Mouse (Mus musculus) cerebellum, adult 9-10 months (tissue): ENCODE data around the gene Rab44.
"Not testable (repeated sequence)": the region's sequence is repeated elsewhere in the genome, so short reads cannot be mapped to it uniquely, and the experiment has no call there.

ENCODE experiments used
- DNase-seq: peaks from one replicate; pipeline ENCODE4 v3.0.0; 2022

Rab44 gene

GRCm38 (mm10) chr17:29113591-29114352 lies at the start of gene Rab44:
Gene Rab44 (plus strand): TSS chr17:29114145.
- DNase-seq = no peak

- no peak for DNase-seq
Observed at GRCm38 (mm10) chr17:29065245-29065940, 48.6 kb upstream of the Rab44 start.

DNA sequence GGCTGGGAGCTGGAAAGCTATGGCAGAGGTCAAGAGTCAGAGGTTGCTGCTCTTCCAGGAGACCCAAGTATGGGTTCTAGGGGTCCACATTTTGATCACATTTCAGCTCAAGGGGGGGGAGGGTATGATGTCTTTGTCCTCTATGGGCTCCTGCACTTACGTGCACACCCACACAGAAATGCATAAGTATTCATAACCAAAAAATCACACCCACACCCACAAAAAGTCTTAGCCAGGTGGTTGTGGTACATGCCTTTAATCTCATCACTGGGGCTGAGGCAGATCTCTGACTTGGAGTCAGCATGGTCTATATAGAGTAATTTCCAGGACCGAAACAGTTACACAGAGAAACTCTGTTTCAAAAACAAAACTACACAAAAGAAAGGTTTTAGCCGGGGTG lies 48.0 kb upstream of the Rab44 start:
- no peak for DNase-seq

DNA sequence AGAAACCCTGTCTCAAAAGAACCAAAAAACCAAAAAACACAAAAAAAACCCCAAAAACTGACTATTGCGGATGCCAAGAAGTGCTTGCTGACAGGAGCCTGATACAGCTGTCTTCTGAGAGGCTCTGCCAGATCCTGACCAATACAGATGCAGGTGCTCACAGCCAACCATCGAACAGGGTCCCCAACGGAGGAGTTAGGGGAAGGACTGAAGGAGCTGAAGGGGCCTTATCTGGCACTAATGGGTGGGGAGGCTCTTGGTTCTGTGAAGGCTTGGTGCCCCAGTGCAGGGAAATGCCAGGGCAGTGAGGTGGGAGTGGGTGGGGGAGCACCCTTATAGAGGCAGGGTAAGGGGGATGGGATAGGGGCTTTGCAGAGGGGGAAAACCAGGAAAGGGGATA lies 46.5 kb upstream of the Rab44 start:
- DNase-seq = not testable (repeated sequence)

DNA sequence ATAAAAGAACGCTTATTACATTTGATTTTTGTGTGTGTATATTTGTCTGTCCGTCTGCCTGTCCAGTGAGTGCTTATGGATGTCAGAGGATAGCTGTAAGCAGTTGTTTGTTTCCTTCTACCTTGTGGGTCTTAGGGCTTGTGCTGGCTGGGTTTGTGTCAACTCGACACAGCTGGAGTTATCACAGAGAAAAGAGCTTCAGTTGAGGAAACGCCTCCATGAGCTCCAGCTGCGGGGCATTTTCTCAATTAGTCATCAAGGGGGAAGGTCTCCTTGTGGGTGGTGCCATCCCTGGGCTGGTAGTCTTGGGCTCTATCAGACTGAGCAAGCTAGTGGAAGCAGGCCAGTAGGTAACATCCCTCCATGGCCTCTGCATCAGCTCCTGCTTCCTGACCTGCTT lies 46.1 kb upstream of the Rab44 start:
- no peak for DNase-seq

DNA sequence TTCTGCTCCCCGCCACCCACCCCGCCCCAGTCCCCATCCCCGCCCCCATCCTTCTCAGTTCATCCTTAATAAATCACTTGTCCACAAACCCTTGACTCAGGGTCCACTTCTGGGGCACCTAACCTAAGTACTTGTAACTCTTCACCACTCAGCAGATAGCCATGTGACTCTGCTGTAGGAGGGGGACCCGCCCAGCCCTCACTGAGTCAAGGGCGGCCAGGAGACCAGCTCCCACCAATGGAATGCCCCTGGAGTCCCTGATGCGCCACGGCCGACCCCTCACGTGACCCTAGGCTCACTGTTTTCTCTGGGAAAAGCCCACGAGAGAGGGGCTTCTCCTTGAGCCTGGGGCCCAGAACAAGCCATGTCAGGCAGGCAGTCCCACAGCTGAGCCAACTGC lies 44.9 kb upstream of the Rab44 start:
- DNase-seq = no peak

DNA sequence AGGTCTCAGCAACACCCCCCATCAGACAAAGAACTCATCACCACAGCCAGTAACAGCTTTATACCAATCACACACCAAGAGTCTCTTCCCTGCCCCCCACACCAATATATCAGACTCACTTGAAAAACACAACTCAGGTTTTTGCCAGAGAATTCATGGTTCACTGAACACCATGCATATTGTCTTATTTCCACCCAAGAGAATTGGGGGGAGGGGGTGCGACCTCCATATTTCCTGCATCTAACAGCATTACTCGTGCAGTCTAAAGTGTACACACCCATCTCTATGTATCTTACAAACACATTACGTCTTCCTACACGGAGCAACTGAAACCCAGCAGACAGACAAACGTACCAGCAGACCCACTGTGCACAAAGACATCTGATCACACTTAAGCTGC lies 42.1 kb upstream of the Rab44 start:
- no peak for DNase-seq

DNA sequence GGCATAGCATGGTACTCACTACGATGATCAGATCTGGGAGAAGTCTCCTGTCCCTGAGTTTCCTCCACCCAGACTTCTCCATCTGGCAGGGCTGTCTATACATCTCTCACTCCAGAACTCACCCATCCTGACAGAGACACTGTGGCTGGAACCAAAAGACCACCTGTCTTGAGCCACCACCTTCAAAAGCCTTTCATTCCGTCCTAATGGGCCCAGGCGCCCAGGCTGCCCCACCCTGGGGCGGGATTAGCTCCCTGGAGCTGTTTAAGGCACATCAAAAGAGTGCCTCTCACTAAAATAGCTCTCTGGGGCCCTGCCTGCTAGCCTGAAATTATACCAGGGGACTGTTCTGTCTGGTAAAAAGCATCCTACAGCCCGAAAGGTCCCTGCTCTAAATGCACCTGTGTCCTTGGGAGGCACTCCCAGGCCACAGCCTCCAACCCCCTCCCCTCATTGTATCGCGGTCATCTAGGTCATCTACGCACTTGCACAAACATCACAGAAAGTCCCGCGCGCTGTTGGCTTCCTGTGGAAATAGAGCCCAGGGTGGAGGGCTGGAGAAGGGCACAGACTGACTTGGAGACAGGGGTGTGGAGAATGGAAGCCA lies 41.1 kb upstream of the Rab44 start:
- no peak for DNase-seq

DNA sequence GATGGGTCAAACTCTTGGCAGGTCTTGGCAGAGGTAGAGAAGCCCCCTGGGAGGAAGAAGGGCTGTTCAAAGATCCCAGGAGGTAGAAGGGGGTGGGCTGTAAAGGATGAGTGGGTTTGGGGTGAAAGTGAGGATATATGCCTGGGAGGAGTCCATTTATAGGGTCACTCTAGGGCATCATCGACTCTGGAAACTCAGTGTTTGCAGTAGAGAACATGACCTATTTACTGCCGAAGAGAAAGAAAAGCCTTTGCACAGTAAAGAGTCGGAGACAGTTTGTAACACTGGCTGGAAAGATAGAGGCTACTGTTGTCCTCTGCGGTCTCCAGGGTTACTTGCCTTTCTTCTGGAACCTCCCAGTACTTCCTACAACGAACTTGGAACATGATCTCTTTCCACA lies 40.6 kb upstream of the Rab44 start:
- DNase-seq = no peak

GRCm38 (mm10) chr17:29074085-29074484 lies 39.9 kb upstream of the Rab44 start:
- DNase-seq = no peak

DNA sequence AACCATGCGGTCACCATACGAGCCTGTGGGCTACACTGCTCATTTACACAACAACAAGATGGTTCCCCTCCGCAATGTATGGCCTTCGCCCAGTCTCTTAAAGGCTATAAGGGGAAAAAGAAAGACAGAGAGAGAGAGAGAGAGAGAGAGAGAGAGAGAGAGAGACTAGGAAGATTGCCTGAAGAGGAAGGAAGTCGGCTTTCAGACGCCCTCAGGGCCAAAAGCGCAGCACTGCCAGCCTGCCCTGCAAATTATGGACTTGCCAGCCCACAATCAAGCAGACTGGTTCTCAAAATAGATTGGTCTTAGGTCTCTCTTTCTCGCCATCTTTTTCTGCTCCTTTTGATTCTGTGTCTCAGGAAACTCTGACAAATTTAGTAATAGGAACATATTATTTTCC lies 37.7 kb upstream of the Rab44 start:
- DNase-seq = no peak

DNA sequence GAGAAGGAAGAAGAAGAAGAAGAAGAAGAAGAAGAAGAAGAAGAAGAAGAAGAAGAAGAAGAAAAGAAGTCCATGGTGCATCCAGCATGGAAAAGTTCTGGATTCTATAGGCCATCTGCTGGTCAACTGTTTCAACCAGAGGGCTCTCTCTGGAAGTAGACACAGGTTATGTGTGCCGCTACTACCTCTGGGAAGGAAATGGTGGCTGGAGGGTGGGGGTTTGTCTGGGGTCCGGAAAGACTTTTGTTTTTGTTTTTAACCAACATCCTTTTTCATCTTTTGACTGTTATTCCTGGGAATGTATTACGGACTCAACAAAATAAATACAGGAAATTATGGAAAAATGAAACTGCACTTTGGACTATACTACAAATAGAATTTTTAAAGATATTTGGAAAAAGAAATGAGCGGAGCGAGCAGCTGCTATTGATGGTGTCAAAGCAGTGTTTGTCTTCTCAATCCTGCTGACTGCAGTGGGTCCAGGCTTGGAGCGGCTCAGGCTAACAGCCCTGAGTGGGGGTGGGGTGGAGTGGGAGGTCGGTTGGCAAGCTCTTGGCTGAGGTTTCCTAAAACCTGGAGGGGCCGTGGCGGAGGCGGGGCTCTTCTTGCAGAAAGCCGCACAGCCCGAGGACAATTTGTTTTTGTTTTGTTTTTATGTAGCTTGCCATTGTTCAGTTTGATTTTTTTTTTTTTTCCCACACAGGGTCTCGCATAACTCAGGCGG lies 36.0 kb upstream of the Rab44 start:
- DNase-seq = no peak

- no peak for DNase-seq
Observed at GRCm38 (mm10) chr17:29078519-29079383, 35.2 kb upstream of the Rab44 start.

DNA sequence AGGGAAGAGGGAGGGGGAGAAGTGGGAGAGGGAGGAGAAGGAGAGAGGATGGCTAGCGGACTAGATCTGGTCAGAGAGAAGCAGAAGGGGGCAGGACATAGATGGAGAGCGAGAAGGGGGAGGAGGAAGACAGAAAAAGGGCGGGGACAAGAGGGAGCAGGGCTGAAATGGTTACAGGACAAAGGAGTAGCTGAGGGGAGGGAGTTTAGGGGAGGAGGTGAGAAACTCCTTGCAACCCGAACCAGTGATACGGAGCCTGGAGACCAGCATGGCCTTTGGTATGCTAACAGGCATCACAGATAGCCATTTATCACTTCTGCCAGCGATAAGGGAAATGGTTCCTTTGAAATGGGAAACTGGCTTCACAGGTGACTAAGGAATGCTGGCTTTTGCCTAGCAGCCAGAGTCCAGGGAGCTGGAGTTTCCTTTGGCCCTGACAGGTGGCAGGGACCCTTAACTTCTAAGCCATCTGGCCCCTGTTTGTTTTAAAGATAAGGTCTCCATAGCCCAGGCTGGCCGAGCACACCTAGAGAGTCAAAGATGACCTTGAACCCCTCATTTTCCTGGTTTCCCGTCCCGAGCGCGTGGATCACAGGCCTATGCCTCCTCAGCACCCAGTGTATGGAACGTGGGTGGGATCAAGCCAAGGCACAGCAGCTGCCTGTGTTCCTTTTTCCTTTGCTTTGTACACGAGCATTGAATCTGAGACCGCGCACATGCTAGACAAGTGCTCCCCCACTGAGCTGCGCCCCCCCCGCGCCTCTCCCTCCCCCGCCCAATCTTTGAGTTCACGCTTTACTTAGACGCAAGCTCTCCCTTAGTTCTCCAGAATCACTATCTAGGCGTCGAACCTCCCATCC lies 33.0 kb upstream of the Rab44 start:
- DNase-seq = no peak

DNA sequence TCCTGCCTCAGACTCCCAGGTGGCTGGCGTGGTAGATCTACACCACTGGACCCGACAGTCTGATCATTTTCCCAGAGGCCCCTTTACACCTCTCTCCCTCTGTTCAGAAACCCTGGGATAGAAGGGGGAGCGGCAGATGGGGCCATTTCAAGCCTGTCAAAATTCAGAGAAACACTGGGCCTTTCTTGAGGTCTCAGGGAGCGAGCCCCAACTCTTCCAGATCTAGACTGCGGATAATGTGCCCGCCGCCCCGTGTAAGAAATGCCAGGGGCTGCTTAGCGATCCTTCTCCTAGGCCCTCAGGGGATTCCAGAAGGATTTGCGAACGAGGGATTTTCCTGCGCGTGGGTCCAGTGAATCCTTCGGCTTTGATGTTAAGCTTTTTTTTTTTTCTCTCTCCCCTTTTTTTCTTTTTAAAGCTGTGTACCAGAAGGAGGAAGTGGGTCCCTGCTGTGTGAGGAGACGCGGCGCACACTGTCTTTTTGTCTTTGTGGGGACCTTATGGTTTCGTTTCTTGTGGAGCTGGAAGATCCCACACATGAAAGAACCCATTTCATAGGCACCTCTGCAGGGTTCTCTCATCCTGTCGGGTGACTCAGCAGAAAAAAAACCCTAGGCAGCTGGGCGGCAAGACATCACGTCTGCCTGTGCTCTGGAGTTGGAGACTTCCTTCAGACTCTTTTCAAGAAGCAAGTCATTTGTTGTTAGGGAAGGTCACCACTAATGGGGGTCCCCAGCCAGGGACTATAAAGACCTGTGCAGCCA lies 32.1 kb upstream of the Rab44 start:
- DNase-seq = no peak

GRCm38 (mm10) chr17:29083586-29083985 lies 30.4 kb upstream of the Rab44 start:
- DNase-seq = no peak

DNA sequence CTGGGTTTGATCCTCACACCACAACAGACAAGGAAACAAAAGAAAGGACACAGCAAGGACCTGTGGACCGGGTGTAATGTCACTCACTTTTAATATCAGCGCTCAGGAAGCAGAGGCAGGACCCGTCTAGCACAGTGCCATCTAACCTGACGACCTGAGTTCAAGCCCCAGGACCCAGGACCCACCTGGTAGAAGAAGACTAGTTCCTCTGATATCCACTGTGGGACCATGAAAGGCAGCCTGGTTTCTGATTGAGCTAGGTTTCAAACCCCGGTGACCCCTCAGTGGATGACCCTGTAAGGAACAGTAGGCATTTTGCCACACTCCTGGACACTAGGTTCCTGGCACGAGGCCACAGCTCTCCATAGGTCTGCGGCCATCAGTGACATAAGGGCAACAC lies 29.3 kb upstream of the Rab44 start:
- no peak for DNase-seq

DNA sequence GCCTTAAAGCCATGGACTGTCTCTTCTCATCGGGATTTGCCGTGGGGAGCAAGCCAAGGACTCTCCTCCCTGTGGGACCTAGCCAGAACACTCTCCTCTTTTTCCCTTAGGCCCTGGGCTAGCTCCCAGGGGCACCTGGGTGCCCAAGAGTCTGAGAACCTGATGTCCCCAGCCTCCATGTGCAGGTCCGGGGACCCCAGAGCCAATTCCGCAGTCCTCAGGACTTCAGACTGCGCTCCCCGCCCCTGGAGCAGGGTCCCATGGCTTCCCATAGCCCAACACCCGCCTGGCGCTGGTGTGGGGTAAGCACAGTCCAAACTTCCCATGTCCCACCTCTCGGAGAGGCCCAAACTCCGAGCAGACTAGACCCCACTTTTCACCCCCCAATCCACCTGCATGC lies 28.7 kb upstream of the Rab44 start:
- no peak for DNase-seq

DNA sequence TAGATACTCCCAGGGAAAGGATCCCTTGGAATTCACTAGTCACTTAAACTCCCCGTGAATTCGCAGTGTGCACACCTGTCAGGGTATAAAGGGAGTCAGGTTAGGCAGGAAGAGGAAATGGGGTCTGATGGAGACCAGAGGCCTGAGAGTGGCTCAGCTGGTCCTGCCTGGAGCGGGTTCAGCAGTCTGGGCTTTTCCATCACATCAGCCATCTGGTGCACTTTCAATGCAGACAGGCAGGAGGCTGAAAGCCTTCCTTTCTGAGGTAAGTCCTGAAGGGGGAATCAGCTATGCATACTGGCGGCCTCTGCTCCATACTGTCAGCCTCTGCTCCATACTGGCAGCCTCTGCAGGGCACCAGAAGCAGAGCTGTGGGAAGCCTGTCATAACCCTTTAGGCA lies 27.0 kb upstream of the Rab44 start:
- no peak for DNase-seq

- DNase-seq = no peak
Observed at GRCm38 (mm10) chr17:29090776-29091175, 23.2 kb upstream of the Rab44 start, which contains the start of gene Cdkn1a. Gene Cdkn1a (plus strand): TSS chr17:29090976.
